Mouse (Mus musculus) B cell, adult 62 days (primary cell): ENCODE measurements around the gene Ap1b1. TPM values are rescaled to one million over a fixed set of nuclear protein-coding genes. Genes with fewer than 3 reads are reported as not detected.

Experiments used
- total RNA-seq: library from RNA; stranded (reverse); gene quantifications from 4 replicates; pipeline ENCODE4 v1.2.4, GENCODE M21; 2023

The Ap1b1 gene
- total RNA-seq, result 95.3 to 116 TPM (median 110 TPM) in 4 replicates

GRCm38 (mm10) chr11:4986695-4987486 is at the start of gene Ap1b1:
Ap1b1 (plus strand) TSS chr11:4986824.

GRCm38 (mm10) chr11:4947813-4948174 is 38.8 kb upstream of the Ap1b1 start, which contains the start of gene Nefh:
Nefh (minus strand) TSS chr11:4948064.

GRCm38 (mm10) chr11:5057856-5058641 is 71.4 kb downstream of the Ap1b1 start, which contains the start of gene Rasl10a:
Rasl10a (plus strand) TSS chr11:5058128.

DNA sequence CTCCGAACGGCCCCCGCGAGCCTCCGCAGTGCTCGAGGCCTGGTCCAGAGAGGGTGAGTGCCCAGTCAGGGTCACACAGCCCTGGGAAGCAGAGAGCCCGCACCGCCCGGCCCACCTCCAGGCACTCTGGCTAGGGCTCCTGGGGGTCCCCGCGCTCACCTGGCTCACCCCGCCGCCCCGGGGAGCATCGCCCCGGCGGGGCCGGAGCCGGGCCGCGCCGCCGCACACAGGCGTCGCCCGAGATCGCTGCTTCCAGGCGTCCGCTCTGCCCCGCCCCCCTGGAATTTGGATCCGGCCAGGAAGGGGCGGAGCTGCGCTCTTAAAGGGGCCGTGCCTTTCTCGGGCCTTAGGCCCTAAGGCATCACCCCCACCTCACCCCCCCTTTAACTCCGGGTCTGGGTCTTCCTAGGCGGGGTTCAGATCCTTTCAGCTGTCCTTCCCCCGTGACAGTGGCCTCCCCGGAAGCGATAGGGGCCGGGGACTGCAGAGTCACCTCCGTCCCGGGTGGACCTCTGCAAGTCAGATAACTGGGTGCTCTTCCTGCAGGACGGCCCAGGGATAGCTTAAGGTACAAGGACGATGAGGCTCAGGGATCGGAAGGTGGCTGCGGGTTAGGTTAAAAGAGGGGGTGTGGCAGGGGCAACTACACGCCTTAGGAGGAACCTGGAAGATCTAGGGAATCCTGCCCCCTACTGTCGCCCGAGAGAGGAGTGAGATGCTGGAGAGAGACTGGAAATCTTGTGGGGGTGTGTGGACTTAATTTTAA is 78.6 kb downstream of the Ap1b1 start, which contains the start of gene Gas2l1:
Gene Gas2l1 (minus strand): TSS at position 272 of the 766 bp plus-strand sequence.

Other genes starting within 250 kb of the Ap1b1 start
- 0.34 TPM in 1 of 4 replicates, not detected in the others for gene Cabp7, start 240.0 kb upstream of the Ap1b1 start, total RNA-seq
- gene Nf2, start 137.3 kb upstream of the Ap1b1 start, total RNA-seq, result 41.2 to 48.0 TPM (median 47.5 TPM) in 4 replicates
- 19.4 to 24.0 TPM (median 19.8 TPM) in 4 replicates for gene Nipsnap1, start 112.9 kb upstream of the Ap1b1 start, total RNA-seq
- 43.2 to 44.2 TPM (median 43.6 TPM) in 4 replicates for gene Thoc5, start 91.5 kb upstream of the Ap1b1 start, total RNA-seq
- gene Nefh, start 38.8 kb upstream of the Ap1b1 start, total RNA-seq, result 0.29 to 0.44 TPM (median 0.42 TPM) in 3 of 4 replicates, not detected in the other
- 4.3 to 5.8 TPM (median 5.6 TPM) in 4 replicates for gene Rasl10a, start 71.3 kb downstream of the Ap1b1 start, total RNA-seq
- 1.8 to 2.6 TPM (median 2.2 TPM) in 4 replicates for gene Gas2l1, start 78.5 kb downstream of the Ap1b1 start, total RNA-seq
- 4.4 to 9.9 TPM (median 5.7 TPM) in 4 replicates for gene Rhbdd3, start 112.1 kb downstream of the Ap1b1 start, total RNA-seq
- 627 to 664 TPM (median 642 TPM) in 4 replicates for gene Ewsr1, start 112.4 kb downstream of the Ap1b1 start, total RNA-seq
- 24.1 to 29.7 TPM (median 27.7 TPM) in 4 replicates for gene Emid1, start 165.4 kb downstream of the Ap1b1 start, total RNA-seq